Comparison of ENCODE assay signal across 8 mouse cellular contexts in the genomic region with DNA sequence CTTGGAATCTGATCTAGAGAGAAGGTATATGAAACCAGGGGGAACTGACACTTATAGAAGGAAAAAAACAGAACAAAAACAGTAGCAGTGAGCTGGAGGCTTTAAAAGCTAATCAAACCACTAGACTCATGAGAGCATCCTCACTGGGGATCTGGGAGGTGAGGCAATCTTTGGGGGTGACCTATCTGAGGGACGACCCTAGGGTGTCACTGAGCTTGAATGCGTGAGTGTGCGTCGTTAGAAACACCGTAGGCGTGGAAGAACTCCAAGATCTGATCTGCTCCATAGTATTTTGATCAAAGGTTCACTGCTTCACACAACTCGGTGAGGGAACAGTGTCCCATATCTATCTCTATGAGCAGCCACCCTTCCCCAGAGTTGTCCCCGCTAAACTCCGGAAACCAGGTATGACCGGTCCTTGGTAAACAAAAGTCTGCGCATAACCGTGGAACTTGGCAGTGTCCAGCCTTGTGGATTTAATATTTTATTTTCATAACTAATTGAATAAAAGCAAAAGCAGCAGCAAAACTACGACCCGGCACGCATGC. TPM values are rescaled to one million over a fixed set of nuclear protein-coding genes. Genes with fewer than 3 reads are reported as not detected.
DNase-seq lines count a peak whose midpoint lies in the region; ATAC-seq and TF ChIP-seq lines count a peak whose summit lies in the region.

No protein-coding gene starts in this region.

- WGBS in kidney, embryonic 14.5 days: under 1% methylated on average over 15 of the region's 15 CpGs
- 1% methylated on average over 15 of the region's 15 CpGs for WGBS in hindbrain, embryonic 15.5 days
- 1% methylated on average over 15 of the region's 15 CpGs for WGBS in midbrain, embryonic 13.5 days

- TF ChIP-seq POLR2A in bone marrow macrophage, adult 2 months (IDR thresholded peaks at IDR 0.05; ENCODE audit: borderline replicate concordance, low read depth, low read length): 0 out of 2 replicates have a peak, but pooled peaks have one; percentile 36

- H3K4me2 ChIP-seq in kidney, embryonic 14.5 days (replicated peaks; ENCODE audit: low read depth, low read length): peak overlapping the region; percentile 60
- H3K4me2 ChIP-seq in hindbrain, embryonic 15.5 days: peak overlapping the region; percentile 89
- H3K4me2 ChIP-seq in midbrain, embryonic 13.5 days (replicated peaks): peak overlapping the region; percentile 67

- peaks cover 6% of the 10 kb centered on the region; the same call in 1 of the 2 replicates for H3K4me1 ChIP-seq in kidney, embryonic 14.5 days (ENCODE audit: control insufficient read depth, insufficient read depth, low read length)
- peaks cover 31% of the 10 kb centered on the region for H3K4me1 ChIP-seq in bone marrow macrophage, adult 2 months (ENCODE audit: control insufficient read depth, insufficient read depth, low read length)
- peaks cover 36% of the 10 kb centered on the region for H3K4me1 ChIP-seq in hindbrain, embryonic 15.5 days (replicated peaks)
- H3K4me1 ChIP-seq in midbrain, embryonic 13.5 days (replicated peaks): peaks cover 24% of the 10 kb centered on the region

- H3K9ac ChIP-seq in kidney, embryonic 14.5 days (ENCODE audit: low read depth, low read length): no peak overlapping the region
- peak overlapping the region; percentile 50 for H3K9ac ChIP-seq in hindbrain, embryonic 15.5 days
- H3K9ac ChIP-seq in midbrain, embryonic 13.5 days (replicated peaks): peak overlapping the region; percentile 92

- peak; percentile 64 for ATAC-seq in kidney, embryonic 14.5 days (ENCODE audit: low FRiP score, low TSS enrichment)
- ATAC-seq in hindbrain, embryonic 15.5 days (ENCODE audit: low FRiP score, low read depth): peak; percentile 80
- peak; percentile 86 for ATAC-seq in midbrain, embryonic 13.5 days

- peak overlapping the region; percentile 68 for H3K4me3 ChIP-seq in kidney, embryonic 14.5 days (ENCODE audit: low read length)
- H3K4me3 ChIP-seq in bone marrow macrophage, adult 2 months (ENCODE audit: insufficient read depth, low read length): peak overlapping the region; percentile 87
- peak overlapping the region; percentile 69 for H3K4me3 ChIP-seq in hindbrain, embryonic 15.5 days
- peak overlapping the region; percentile 88 for H3K4me3 ChIP-seq in midbrain, embryonic 13.5 days (replicated peaks)

- no peaks in the 10 kb centered on the region for H3K9me3 ChIP-seq in kidney, embryonic 14.5 days (ENCODE audit: control insufficient read depth, low read length)
- no peaks in the 10 kb centered on the region for H3K9me3 ChIP-seq in hindbrain, embryonic 15.5 days
- no peaks in the 10 kb centered on the region for H3K9me3 ChIP-seq in midbrain, embryonic 13.5 days

- H3K36me3 ChIP-seq in kidney, embryonic 14.5 days (ENCODE audit: control insufficient read depth, insufficient read depth, low read length): no peaks in the 10 kb centered on the region
- H3K36me3 ChIP-seq in hindbrain, embryonic 15.5 days: no peaks in the 10 kb centered on the region
- H3K36me3 ChIP-seq in midbrain, embryonic 13.5 days: 0 out of 2 replicates have a peak, but pooled peaks cover 3% of the 10 kb centered on the region

- no peak for DNase-seq in kidney, adult 11 months
- DNase-seq in frontal cortex, postnatal 36 days (ENCODE audit: low spot score in 2 of 2): no peak
- no peak for DNase-seq in kidney, adult 9 months
- DNase-seq in frontal cortex, postnatal 10 days (ENCODE audit: low spot score in 2 of 2): no peak

- H3K27me3 ChIP-seq in kidney, embryonic 14.5 days (ENCODE audit: control insufficient read depth, insufficient read depth, low read length): no peaks in the 10 kb centered on the region
- no peaks in the 10 kb centered on the region for H3K27me3 ChIP-seq in hindbrain, embryonic 15.5 days
- no peaks in the 10 kb centered on the region for H3K27me3 ChIP-seq in midbrain, embryonic 13.5 days

- no peak for TF ChIP-seq CTCF in bone marrow macrophage, adult 2 months (IDR thresholded peaks at IDR 0.05; ENCODE audit: low read depth, low read length)

- H3K27ac ChIP-seq in kidney, embryonic 14.5 days (ENCODE audit: low read depth, low read length): no peak overlapping the region
- H3K27ac ChIP-seq in bone marrow macrophage, adult 2 months (ENCODE audit: insufficient read depth, low read depth, low read length): no peak overlapping the region
- peak overlapping the region; percentile 46 for H3K27ac ChIP-seq in hindbrain, embryonic 15.5 days (replicated peaks)
- H3K27ac ChIP-seq in midbrain, embryonic 13.5 days: no peak overlapping the region

RNA-seq across cellular contexts. Expression of a gene that starts 0.4 kb away (rescaled TPM):
- polyA plus RNA-seq in kidney, embryonic 14.5 days (2014; fragmentation: Nextera tagmentation; extraction: Ambion mirVana): 19.4 and 37.4 TPM in 2 replicates
- 60.1 and 63.6 TPM in 2 replicates for polyA plus RNA-seq in bone marrow macrophage, adult 2 months (2012; ENCODE audit: insufficient read depth, insufficient read length, missing spikeins)
- 32.1 and 36.5 TPM in 2 replicates for polyA plus RNA-seq in hindbrain, embryonic 15.5 days (2015; fragmentation: Nextera tagmentation; extraction: Ambion mirVana)
- 32.2 and 36.2 TPM in 2 replicates for polyA plus RNA-seq in midbrain, embryonic 13.5 days (2015; fragmentation: Nextera tagmentation; extraction: Ambion mirVana)

RNA-seq across cellular contexts. Expression of a gene that starts 39.2 kb away (rescaled TPM):
- polyA plus RNA-seq in kidney, embryonic 14.5 days (2014; fragmentation: Nextera tagmentation; extraction: Ambion mirVana): 59.1 and 87.1 TPM in 2 replicates
- polyA plus RNA-seq in bone marrow macrophage, adult 2 months (2012; ENCODE audit: insufficient read depth, insufficient read length, missing spikeins): 55.3 and 57.2 TPM in 2 replicates
- 95.3 and 103 TPM in 2 replicates for polyA plus RNA-seq in hindbrain, embryonic 15.5 days (2015; fragmentation: Nextera tagmentation; extraction: Ambion mirVana)
- 99.2 and 108 TPM in 2 replicates for polyA plus RNA-seq in midbrain, embryonic 13.5 days (2015; fragmentation: Nextera tagmentation; extraction: Ambion mirVana)

RNA-seq across cellular contexts. Expression of a gene that starts 50.6 kb away (rescaled TPM):
- 0.57 and 0.61 TPM in 2 replicates for polyA plus RNA-seq in kidney, embryonic 14.5 days (2014; fragmentation: Nextera tagmentation; extraction: Ambion mirVana)
- polyA plus RNA-seq in bone marrow macrophage, adult 2 months (2012; ENCODE audit: insufficient read depth, insufficient read length, missing spikeins): 1.5 and 1.9 TPM in 2 replicates
- 1.8 TPM in 2 replicates for polyA plus RNA-seq in hindbrain, embryonic 15.5 days (2015; fragmentation: Nextera tagmentation; extraction: Ambion mirVana)
- 0.82 and 0.89 TPM in 2 replicates for polyA plus RNA-seq in midbrain, embryonic 13.5 days (2015; fragmentation: Nextera tagmentation; extraction: Ambion mirVana)
